Mouse (Mus musculus) embryonic facial prominence, embryonic 15.5 days (tissue): ENCODE measurements at regions not wholly inside any gene's neighbourhood (a gene's known extent, or its start where the extent isn't known, plus 50 kb on each side); places are given as distances from the start of the nearest gene placed in this dataset.
A peak's percentile ranks its signal among the peaks of the same experiment; 100 is the strongest.

Experiments used
- ATAC-seq: fragments of 200-750 bp; cut with Nextera tagmentation; 2 replicates; pipeline ENCODE4 v1.8.0; 2017; ENCODE audit warnings: low read depth, moderate TSS enrichment; ENCODE audit not compliant: insufficient number of reproducible peaks, low FRiP score, low TSS enrichment
- H3K27ac ChIP-seq: fragments of 300-500 bp; sonication (generic); replicated peaks from 2 replicates; pipeline ENCODE4 v1.5.1; 2015; ENCODE audit warnings: mild to moderate bottlenecking, inconsistent platforms
- H3K27me3 ChIP-seq: fragments of 300-500 bp; sonication (generic); 2 replicates; pipeline ENCODE4 v1.6.1; 2015; ENCODE audit warnings: inconsistent platforms
- H3K36me3 ChIP-seq: fragments of 300-500 bp; sonication (generic); 2 replicates; pipeline ENCODE4 v1.6.1; 2015; ENCODE audit warnings: mild to moderate bottlenecking, inconsistent platforms
- H3K4me1 ChIP-seq: fragments of 300-500 bp; sonication (generic); 2 replicates; pipeline ENCODE4 v1.6.1; 2015; ENCODE audit warnings: inconsistent platforms
- H3K4me2 ChIP-seq: fragments of 300-500 bp; sonication (generic); replicated peaks from 2 replicates; pipeline ENCODE4 v1.6.1; 2015; ENCODE audit warnings: mild to moderate bottlenecking, inconsistent platforms
- H3K4me3 ChIP-seq: fragments of 300-500 bp; sonication (generic); replicated peaks from 2 replicates; pipeline ENCODE4 v1.5.1; 2015; ENCODE audit warnings: mild to moderate bottlenecking, inconsistent platforms
- H3K9ac ChIP-seq: fragments of 300-500 bp; sonication (generic); 2 replicates; pipeline ENCODE4 v1.6.1; 2015; ENCODE audit warnings: inconsistent platforms
- H3K9me3 ChIP-seq: fragments of 300-500 bp; sonication (generic); replicated peaks from 2 replicates; pipeline ENCODE4 v1.6.1; 2016; ENCODE audit warnings: inconsistent platforms
- WGBS: fragments of 180-500 bp; shearing (Covaris S2); methylation state at CpG from one replicate; pipeline ENCODE4 v1.1.7; 2015; 5-methylcytosine and 5-hydroxymethylcytosine counted together

DNA sequence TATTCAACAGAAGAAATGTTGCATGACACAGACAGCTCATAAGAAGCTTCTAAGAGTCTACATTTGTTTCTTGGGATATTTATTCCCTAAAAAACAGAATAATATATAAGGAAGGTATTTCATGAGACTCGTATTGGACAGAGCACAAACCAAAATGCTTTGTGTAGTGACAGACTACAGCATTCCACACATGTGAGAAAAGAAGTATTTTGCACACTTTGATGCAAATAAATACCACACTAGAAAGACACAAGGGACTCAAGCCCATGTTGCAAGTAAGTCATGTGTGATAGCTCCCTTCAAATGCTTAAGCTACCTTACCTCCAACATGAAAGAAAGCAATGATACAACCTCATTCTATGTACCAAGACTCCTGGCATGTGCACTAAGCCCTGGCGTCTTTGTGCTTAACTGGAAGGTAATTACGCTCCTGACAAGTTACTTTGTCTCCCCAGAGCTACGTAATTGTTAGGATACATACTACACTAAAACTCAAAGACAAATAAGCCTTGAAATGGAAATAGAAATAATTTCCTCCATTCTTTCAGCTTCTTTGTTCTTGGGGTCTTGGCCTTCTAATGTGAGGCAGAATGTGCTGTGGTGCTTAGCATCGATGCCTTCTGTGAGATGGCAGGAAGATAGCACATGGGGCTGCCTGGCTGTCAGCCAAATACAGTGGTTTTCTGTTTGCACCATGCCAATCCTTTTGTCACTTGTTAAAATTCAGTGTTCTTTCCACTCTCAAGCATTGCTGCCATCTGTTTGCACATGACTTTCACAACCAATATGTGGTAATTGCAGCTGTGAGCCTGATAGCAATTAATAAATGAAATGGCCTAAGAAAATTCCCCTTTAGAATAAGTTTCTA, 1214.4 kb upstream of the Igfbp7 start:
- H3K4me2 ChIP-seq = no peak overlapping the region
- no peaks in the 10 kb centered on the region for H3K9me3 ChIP-seq
- no peaks in the 10 kb centered on the region for H3K36me3 ChIP-seq
- no peak overlapping the region for H3K9ac ChIP-seq
- no peaks in the 10 kb centered on the region for H3K4me1 ChIP-seq
- no peak overlapping the region for H3K4me3 ChIP-seq
- H3K27ac ChIP-seq = no peak overlapping the region
- whole genome bisulfite sequencing = 53% methylated on average over 5 of the region's 5 CpGs
- no peak for ATAC-seq
- no peaks in the 10 kb centered on the region for H3K27me3 ChIP-seq

DNA sequence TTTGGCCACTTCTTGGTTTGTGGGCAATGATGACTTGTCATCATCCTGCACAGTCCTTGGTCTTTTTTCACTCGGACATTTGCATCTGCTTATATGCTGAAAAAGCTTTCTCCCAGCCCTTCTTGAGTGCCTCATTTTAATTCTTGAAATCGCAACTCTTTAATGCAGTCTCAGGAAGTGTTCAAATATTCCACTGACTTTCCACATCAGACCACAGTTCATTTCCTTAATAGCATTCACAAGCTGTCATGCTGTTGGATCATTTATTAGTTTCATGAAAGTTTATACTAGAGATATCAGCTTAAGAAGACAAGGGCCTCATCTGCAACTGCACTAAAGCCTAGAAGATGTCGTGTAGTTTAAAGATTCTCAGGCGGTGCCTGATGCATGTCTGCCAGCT, 1200.5 kb upstream of the Igfbp7 start:
- Histone ChIP-seq H3K9me3 (no peaks in the 10 kb centered on the region), H3K27ac (no peak overlapping the region), H3K4me2 (no peak overlapping the region), H3K27me3 (no peaks in the 10 kb centered on the region), H3K4me3 (no peak overlapping the region), H3K9ac (no peak overlapping the region), H3K36me3 (no peaks in the 10 kb centered on the region), H3K4me1 (no peaks in the 10 kb centered on the region)
- ATAC-seq = no peak
- 60% methylated on average over 4 of the region's 4 CpGs for WGBS

DNA sequence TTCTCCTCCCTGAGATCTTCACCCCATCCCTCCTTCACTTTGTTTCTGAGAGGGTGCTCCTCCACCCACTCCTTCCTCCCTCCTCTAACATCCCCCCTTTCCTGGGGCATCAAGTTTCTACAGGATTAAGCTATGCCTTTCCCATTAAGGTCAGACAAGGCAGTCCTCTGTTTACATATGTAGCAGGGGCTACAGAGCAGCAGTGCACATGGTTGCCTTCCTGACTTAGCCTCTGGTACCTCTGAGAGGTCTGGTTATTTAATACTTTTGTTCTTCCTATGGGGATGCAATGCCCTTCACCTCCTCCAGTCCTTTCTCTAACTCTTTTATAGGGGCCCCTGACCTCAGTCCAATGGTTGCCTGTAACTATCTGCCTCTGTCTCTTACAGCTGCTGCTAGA, 1194.8 kb upstream of the Igfbp7 start:
- Histone ChIP-seq H3K27me3 (no peaks in the 10 kb centered on the region), H3K4me3 (no peak overlapping the region), H3K36me3 (no peaks in the 10 kb centered on the region), H3K27ac (no peak overlapping the region), H3K4me2 (no peak overlapping the region), H3K9ac (no peak overlapping the region), H3K9me3 (no peaks in the 10 kb centered on the region), H3K4me1 (no peaks in the 10 kb centered on the region)
- ATAC-seq = no peak

DNA sequence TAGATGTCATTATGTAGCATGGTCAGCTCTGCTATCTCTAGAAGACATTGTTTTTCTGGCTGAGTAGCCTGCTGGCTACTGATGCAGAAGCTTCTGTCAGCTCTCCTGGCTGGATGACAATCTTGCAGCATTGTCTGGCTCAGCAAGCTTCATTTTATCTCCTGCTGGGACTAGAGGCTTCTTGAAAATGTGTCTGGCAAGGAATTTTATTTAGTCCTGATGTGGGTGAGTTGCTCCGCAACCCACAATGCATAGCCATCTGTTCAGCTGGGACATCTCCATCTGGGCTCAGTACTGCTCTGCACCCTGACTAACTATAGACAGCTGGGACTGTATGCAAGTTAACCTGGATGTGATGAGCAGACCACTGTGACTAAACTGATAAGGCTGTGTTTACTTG, 1177.0 kb upstream of the Igfbp7 start:
- WGBS = 59% methylated on average over 1 of the region's 1 CpGs
- H3K9me3 ChIP-seq = no peaks in the 10 kb centered on the region
- ATAC-seq = peak; percentile 54; the same call in 1 of the 2 replicates
- H3K4me2 ChIP-seq = no peak overlapping the region
- no peaks in the 10 kb centered on the region for H3K36me3 ChIP-seq
- no peak overlapping the region for H3K9ac ChIP-seq
- no peaks in the 10 kb centered on the region for H3K4me1 ChIP-seq
- no peak overlapping the region for H3K27ac ChIP-seq
- H3K27me3 ChIP-seq = no peaks in the 10 kb centered on the region
- no peak overlapping the region for H3K4me3 ChIP-seq

DNA sequence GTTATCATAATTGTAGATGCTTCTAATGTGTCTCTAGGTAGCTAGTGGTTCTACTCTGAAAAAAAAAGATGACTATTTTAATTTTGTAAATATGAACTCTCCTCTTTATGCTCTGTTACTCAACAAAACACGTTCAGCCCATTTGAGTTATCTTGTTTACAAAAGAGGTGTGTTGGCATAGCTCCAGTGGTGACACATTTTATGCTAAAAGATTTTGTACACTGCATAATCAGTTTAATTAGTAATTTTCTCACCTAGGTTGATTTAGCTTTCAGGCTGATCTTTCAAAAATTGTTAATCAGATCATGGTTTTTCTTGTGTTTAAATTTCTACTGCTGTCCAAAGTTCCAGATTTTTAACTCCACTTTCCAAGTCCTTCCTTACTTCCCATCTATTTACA, 1149.1 kb upstream of the Igfbp7 start:
- Histone ChIP-seq H3K36me3 (no peaks in the 10 kb centered on the region), H3K4me2 (no peak overlapping the region), H3K9ac (no peak overlapping the region), H3K9me3 (no peaks in the 10 kb centered on the region), H3K27me3 (no peaks in the 10 kb centered on the region), H3K4me1 (no peaks in the 10 kb centered on the region), H3K27ac (no peak overlapping the region), H3K4me3 (no peak overlapping the region)
- WGBS = 43% methylated on average over 1 of the region's 1 CpGs
- ATAC-seq = no peak

DNA sequence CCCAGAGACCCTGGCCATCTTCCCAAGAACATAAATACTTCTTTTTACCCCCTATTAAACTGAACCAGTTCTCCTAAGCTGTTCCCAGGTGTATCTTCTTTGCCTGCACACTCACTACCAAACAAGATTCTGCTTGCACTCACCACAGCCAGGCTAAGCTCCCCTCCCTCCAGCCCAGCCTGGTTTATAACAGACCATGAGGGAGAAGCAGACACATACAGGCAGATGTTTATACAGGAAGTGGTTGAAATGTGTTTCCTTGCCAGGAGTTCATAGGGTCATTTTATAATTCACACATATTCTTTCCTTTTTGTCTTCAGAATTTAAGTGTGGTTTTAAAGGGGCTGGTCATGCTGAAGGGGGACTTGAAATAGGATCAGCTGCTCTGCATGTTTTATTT, 1127.5 kb upstream of the Igfbp7 start:
- Histone ChIP-seq H3K4me2 (no peak overlapping the region), H3K27me3 (no peaks in the 10 kb centered on the region), H3K4me3 (no peak overlapping the region), H3K9ac (no peak overlapping the region), H3K27ac (no peak overlapping the region), H3K36me3 (no peaks in the 10 kb centered on the region), H3K9me3 (no peaks in the 10 kb centered on the region), H3K4me1 (no peaks in the 10 kb centered on the region)
- no peak for ATAC-seq
